Mouse (Mus musculus) spleen, embryonic (tissue): ENCODE data around the gene Cct3.
"Not testable (repeated sequence)": the region's sequence is repeated elsewhere in the genome, so short reads cannot be mapped to it uniquely, and the experiment has no call there.

Source experiments
- CTCF ChIA-PET: fragments of 350-600 bp; sonication (Branson Sonifier 250); formaldehyde crosslinking; loops from one replicate; lab custom pipeline; 2022; lab: Charles Lee

Cct3 gene

DNA sequence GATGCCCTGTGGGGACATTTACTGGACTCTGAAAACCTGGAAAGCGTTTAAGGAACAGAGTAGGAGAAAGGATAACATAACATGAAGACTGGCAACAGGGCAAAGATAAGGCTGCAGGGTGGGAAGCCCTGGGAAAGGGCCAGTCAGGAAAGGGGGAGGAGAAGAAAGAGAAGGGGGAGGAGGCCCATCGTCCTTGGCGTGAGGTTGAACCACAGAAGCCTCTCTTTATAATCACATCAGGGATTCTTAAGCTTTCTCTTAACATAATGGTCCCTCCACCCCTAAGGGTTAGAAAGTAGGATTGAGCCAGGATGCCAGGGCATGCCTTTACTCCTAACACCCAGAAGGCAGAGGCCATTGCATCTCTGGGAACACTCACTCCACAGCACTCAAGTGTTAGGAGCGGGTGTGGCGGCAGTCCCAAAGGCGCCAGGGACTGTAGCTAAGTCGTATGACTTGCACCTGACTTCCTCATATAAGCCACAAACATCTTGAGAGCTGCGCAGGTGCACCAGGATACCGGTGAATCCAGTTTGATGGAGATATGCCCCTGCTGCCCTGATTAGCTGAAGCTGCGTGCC, 8.7 kb upstream of the Cct3 start:
- CTCF ChIA-PET: not testable (repeated sequence)

DNA sequence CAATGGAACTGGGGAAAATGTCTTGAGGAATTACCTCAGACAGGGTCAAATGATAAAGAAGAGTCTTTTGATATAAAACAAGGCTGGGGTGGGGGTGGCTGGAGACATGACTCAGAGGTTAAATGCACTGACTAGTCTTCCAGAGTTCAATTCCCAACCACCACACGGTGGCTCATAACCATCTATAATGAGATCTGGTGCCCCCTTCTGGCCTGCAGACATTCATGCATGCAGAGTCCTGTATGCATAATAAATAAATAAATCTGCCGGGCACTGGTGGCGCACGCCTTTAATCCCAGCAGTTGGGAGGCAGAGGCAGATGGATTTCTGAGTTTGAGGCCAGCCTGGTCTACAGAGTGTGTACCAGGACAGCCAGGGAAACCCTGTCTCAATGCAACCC, 4.9 kb upstream of the Cct3 start:
- CTCF ChIA-PET: interaction anchor here (0.7 kb wide), 1 partner anchor 20 kb away, joined by 3 read pairs; no protein-coding TSS in a partner anchor

DNA sequence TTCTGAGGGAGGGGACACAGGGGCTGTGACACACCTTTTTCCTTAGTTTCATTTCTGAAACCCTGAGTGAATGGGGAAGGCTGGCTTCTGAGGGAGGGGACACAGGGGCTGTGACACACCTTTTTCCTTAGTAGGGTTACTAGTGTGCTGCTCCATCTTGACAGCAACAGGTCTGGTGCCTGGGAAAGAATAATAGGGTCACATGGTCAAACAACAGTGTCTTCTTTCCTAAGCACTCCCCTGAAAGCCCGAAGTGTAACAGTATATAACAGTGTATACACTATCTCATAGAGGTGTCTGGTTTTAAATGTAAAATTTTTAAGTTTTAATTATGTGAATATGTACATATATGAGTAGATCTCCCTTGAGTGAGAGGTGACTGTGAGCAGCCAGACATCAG, 1.6 kb upstream of the Cct3 start:
- CTCF ChIA-PET: not testable (repeated sequence)

DNA sequence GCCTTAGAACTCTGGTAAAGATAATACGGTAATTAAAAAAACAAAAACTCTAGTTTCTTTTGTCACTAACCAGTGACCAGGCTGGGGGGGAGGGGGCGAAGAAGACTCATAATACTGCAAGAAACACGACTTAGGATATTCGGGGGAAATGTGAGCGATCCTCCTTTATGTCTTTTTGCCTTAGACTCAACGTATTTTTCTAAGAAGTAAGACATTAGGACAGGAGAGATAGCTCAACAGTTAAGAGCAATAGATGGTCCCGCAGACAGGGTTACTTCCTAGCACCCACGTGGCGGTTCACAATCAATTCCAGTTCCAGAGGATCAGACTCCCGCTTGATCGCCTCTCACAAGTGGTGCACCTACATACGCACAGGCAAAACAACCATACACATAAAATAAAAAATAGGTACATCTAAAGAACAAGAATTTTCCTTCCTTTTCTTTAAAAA, 781 bp upstream of the Cct3 start:
- CTCF ChIA-PET: no interaction called here

- CTCF ChIA-PET: no interaction called here
Observed at GRCm38 (mm10) chr3:88297321-88297851, 470 bp downstream of the Cct3 start.

DNA sequence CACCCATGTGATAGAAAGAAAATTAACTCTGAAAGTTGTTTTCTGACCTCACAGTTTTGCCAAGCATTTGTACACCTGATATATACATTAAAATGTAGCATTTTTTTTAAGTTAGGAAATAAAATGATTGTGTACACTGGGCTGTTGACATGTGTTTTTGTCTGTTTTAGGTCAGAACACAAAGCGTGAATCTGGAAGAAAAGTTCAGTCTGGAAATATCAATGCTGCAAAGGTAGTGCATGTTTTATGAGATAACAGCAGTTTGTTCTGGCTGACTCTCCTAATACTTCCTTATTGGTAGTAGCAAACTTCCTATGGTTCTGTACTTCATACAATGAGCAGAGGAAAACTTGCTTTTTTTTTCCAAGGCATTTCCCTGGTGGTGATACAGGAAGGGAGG, 2.3 kb downstream of the Cct3 start:
- CTCF ChIA-PET: interaction anchor here (0.5 to 0.6 kb wide), 2 partner anchors 26 to 1394 kb away, joined by 3 read pairs; partner anchors contain the start of gene Glmp

- CTCF ChIA-PET: interaction anchor here (0.6 kb wide), 1 partner anchor 26 kb away, joined by 3 read pairs; no protein-coding TSS in a partner anchor
Observed at GRCm38 (mm10) chr3:88324951-88325405, 28.1 kb downstream of the Cct3 start, which contains the start of gene Glmp. Gene Glmp, plus strand, starts transcription at chr3:88325023.

- CTCF ChIA-PET: no interaction called here
Observed at GRCm38 (mm10) chr3:88328956-88329355, 32.0 kb downstream of the Cct3 start.

- CTCF ChIA-PET: interaction anchor here (0.6 to 0.7 kb wide), 4 partner anchors 18 to 762 kb away, joined by 3 to 20 read pairs (median 6); no protein-coding TSS in a partner anchor
Observed at GRCm38 (mm10) chr3:88331282-88331681, 34.4 kb downstream of the Cct3 start.

DNA sequence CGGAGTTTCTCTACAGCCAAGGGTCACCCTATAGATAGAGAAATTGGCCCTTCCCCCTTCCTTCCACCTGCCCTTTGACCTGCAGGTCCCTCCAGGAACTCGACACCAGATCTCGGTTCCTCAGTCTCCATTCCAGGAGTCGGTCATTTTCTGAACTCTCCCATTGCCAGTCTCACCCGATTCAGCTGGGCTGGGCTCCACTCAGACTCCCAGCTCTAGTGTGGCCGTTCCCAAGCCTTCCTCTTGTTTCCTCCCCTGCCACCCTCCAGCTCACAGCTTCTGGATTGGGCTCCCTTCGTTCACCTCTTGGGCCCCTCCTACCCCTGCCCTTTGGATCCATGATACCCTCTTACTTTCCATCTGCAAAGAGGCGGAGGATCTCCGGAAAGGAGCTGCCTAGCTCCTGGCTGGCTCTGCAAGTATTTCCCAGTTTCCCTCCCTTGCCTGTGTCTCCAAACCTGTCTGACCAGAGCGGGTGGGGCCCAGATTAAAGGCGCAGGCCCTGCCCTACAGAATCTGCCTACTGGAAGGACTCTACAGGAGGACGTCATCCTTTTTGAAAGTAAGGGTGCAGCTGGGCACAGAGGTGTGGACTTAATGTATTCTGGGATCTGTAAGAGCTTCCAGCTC, 37.2 kb downstream of the Cct3 start:
- CTCF ChIA-PET: interaction anchor here (0.7 kb wide), 1 partner anchor 1745 kb away, joined by 3 read pairs; no protein-coding TSS in a partner anchor

DNA sequence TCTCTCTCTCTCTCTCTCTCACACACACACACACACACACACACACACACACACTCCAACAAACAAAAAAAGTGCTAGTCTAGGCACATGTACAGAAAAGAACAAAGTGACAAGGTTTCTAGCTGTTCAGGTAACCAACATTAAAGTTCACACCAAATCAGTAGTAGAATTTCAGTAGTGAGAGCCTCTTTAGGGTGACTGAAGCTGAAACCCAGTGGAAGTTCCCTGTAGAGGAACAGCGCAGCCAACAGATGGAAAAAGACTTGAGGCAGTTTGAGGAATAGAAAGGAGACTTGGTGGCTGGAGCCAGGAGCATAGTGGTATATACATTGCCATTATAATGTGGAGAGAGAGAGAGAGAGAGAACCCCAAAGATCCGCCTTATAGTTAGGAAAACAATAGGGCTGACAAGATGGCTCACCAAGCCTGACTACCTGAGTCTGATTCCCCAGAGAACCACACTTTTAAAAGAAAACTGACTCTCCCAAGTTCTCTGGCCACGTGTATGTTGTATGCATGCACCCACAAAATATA, 38.1 kb downstream of the Cct3 start:
- CTCF ChIA-PET: interaction anchor here (0.5 to 0.7 kb wide), 2 partner anchors 198 to 1744 kb away, joined by 3 read pairs; no protein-coding TSS in a partner anchor

- CTCF ChIA-PET: interaction anchor here (0.5 kb wide), 1 partner anchor 198 kb away, joined by 3 read pairs; no protein-coding TSS in a partner anchor
Observed at GRCm38 (mm10) chr3:88335436-88336053, 38.6 kb downstream of the Cct3 start.

GRCm38 (mm10) chr3:88336058-88337013, 39.4 kb downstream of the Cct3 start, which contains the start of the genes Tmem79 and Smg5:
Gene Tmem79, minus strand, starts transcription at chr3:88336148.
Gene Smg5, plus strand, starts transcription at chr3:88336260.
- CTCF ChIA-PET: no interaction called here

DNA sequence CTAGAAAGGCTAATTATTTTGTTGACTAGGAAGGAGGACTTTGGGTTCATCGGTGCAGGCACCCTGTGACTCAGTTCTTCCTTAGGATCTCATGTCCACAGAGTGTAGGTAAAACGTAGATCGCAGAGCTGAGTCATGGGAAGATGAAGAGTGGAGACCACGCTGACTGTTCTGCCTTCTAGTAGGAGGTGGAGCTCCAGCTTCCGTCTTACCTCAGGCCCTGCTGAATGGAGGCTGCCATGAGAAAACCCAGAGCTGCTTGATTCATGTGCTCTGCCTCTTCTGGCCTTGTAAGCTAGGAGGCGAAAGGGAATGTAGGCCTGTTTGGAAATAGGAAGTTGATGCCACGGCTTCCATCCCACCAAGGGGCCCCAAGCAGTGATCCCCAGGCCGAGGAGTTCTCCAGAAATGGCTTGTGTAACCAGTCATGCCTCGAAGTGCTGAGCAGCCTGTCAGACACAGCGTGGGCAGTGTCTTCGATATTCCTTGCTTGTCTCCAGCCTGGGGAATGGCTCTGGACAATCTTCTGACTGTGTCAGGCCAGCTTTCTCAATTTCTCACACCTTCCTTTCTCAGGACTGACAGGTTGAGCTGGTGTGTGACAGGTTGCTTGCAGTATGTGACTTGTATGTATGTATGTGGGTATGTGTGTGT, 40.6 kb downstream of the Cct3 start:
- CTCF ChIA-PET: no interaction called here

DNA sequence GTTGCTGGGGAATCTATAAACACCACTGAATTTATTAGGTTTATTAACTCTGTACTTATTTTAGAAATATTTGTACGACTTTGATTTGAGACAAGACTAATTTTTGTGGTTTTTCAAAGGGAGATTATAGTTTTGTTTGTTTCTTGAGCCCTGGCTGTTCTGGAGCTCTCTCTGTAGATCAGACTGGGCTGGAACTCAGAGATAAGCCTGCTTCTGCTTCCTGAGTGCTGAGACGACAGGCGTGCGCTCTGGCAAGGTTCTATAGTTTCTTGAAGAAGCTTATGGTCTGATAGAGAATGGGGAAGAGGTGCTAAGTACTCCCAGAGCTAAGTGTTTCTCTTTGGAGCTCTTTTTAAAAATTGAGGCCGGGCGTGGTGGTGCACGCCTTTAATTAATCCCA, 41.4 kb downstream of the Cct3 start:
- CTCF ChIA-PET: no interaction called here

- CTCF ChIA-PET: no interaction called here
Observed at GRCm38 (mm10) chr3:88339006-88339405, 42.1 kb downstream of the Cct3 start.

DNA sequence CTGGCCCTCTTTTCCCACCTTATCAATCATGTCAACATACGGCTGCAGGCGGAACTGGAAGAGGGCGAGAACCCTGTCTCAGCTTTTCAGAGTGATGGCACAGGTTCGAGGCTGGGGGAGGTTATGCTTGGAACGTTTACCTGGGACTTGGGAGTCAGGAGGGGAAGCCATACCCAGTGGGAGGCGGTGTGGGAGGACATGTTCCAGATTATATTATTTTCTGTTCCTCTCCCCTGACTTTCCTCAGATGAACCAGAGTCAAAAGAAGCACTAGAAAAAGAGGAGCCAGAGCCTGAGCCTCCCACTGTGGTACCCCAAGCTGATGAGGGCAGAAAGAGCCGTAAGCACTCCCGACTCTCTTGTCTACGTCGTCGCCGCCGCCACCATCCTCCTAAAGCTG, 53.8 kb downstream of the Cct3 start:
- CTCF ChIA-PET: no interaction called here

DNA sequence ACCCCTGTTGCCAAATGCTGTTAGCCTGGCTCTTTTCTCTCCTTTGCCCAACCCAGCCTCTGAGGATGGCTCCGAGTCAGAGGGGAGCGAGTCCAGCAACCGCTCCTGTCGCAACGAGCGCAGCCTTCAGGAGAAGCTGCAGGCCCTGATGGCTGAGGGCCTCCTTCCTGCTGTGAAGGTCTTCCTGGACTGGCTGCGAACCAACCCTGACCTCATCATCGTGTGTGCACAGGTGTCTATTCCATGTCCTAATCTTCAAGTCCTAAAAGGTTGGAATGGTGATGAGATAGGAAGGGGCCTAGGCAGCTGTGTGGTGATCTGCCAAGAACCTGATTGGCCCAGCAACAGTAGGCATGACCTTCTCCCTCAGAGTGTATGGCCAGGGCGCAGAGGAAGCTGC, 56.0 kb downstream of the Cct3 start:
- CTCF ChIA-PET: no interaction called here

DNA sequence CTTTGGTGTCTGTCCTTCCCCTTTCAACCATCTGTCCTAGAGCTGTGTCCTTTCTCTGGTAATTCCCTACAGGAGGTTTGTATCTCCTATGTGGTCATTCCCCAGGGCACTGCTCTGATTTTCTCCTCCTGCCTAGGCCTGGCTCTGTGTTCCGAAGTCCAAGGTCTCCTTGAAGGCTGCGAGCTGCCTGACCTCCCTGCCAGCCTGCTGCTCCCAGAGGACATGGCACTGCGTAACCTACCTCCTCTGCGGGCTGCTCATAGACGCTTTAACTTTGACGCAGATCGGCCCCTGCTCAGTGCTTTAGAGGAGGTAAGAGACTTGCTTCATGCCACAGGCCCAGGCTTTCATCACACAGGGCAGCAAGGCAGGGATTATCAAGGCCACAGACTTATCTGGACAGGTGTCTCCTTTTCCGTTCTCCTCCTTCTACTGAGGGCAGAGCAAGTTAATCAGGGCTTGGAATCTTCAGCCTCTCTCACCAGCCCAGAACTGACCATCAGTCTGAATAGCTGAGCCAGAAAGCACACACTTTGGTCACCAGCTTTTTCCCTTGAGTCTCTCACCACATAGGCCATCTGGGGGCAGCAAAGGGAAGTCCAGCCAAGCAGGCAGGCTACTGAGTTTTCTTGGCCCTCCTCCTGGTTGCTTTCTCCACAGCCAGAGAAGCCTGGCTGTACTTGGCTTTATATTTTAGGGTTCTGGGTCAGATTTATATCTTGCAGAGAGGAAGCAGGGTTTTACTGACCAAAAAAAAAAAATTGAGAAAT, 57.7 kb downstream of the Cct3 start:
- CTCF ChIA-PET: no interaction called here
